Mouse (Mus musculus) liver, embryonic 14.5 days (tissue): ENCODE results near the gene Eva1c. TPM values are rescaled to one million over a fixed set of nuclear protein-coding genes. Genes with fewer than 3 reads are reported as not detected.
A peak's percentile ranks its signal among the peaks of the same experiment; 100 is the strongest.

Source experiments
- ATAC-seq: fragments of 200-750 bp; cut with Nextera tagmentation; 2 replicates; pipeline ENCODE4 v1.8.0; 2017; ENCODE audit warnings: moderate number of reproducible peaks, mild to moderate bottlenecking, moderate library complexity; ENCODE audit not compliant: insufficient read depth
- DNase-seq, 3 experiments: peaks; one replicate each; pipeline ENCODE4 v3.0.0-alpha.2; 2012 to 2013; ENCODE audit warnings: low read depth in 3 of 3, low spot score in 3 of 3
- H3K27ac ChIP-seq: fragments of 300-500 bp; sonication (generic); 2 replicates; pipeline ENCODE4 v1.5.1; 2014; ENCODE audit warnings: moderate library complexity, mild to moderate bottlenecking, control low read depth, inconsistent platforms
- H3K27me3 ChIP-seq: fragments of 300-500 bp; sonication (generic); 2 replicates; pipeline ENCODE4 v1.6.1; 2014; ENCODE audit warnings: mild to moderate bottlenecking, low read length, moderate library complexity; ENCODE audit not compliant: control insufficient read depth, insufficient read depth
- H3K36me3 ChIP-seq: fragments of 300-500 bp; sonication (generic); replicated peaks from 2 replicates; pipeline ENCODE4 v1.6.1; 2014; ENCODE audit warnings: low read depth; ENCODE audit not compliant: control insufficient read depth, insufficient read depth
- H3K4me1 ChIP-seq, 2 experiments: fragments of 200-500 bp in 1 of 2; fragments of 300-500 bp in 1 of 2; sonication (generic) in 1 of 2; replicated peaks; 2 replicates each; pipeline ENCODE4 v1.6.1; 2012 to 2014; ENCODE audit warnings: antibody characterized with exemption in 1 of 2, inconsistent platforms in 1 of 2, low read length in 1 of 2; ENCODE audit not compliant: control insufficient read depth in 2 of 2, insufficient read depth in 2 of 2
- H3K4me2 ChIP-seq: fragments of 300-500 bp; sonication (generic); 2 replicates; pipeline ENCODE4 v1.6.1; 2014; ENCODE audit warnings: low read depth, mild to moderate bottlenecking, control low read depth, moderate library complexity
- H3K4me3 ChIP-seq, 2 experiments: fragments of 200-500 bp in 1 of 2; fragments of 300-500 bp in 1 of 2; sonication (generic) in 1 of 2; 2 replicates each; pipeline ENCODE4 v1.5.1; 2012 to 2014; ENCODE audit warnings: low read depth in 2 of 2, low read length in 2 of 2, mild to moderate bottlenecking in 2 of 2, control low read depth in 1 of 2, inconsistent platforms in 1 of 2, moderate library complexity in 1 of 2; ENCODE audit not compliant: insufficient read depth in 1 of 2
- H3K9ac ChIP-seq: fragments of 300-500 bp; sonication (generic); replicated peaks from 2 replicates; pipeline ENCODE4 v1.6.1; 2014; ENCODE audit warnings: mild to moderate bottlenecking, control low read depth, moderate library complexity
- H3K9me3 ChIP-seq: fragments of 300-500 bp; sonication (generic); 2 replicates; pipeline ENCODE4 v1.6.1; 2016; ENCODE audit warnings: low read length, mixed read lengths; ENCODE audit not compliant: control insufficient read depth
- CTCF ChIP-seq: IDR thresholded peaks from 2 replicates; pipeline ENCODE4 v1.5.1; 2016; ENCODE audit warnings: antibody characterized with exemption, low read depth, control low read depth
- EP300 ChIP-seq: IDR thresholded peaks from 2 replicates; pipeline ENCODE4 v1.6.1; 2016; ENCODE audit warnings: antibody characterized with exemption, low read depth
- WGBS: fragments of 180-500 bp; shearing (Covaris S2); extraction: QIAGEN DNeasy Blood & Tissue Kit; methylation state at CpG from one replicate; pipeline ENCODE4 v1.1.7; 2014; ENCODE audit not compliant: insufficient replicate concordance; 5-methylcytosine and 5-hydroxymethylcytosine counted together
- polyA plus RNA-seq, 2 experiments: library from polyadenylated mRNA; depleted of rRNA in 1 of 2; stranded (reverse) in 1 of 2; unstranded in 1 of 2; fragments of >200 nt; fragmentation: Nextera tagmentation in 1 of 2; extraction: Ambion mirVana in 1 of 2; gene quantifications; 2 replicates each; pipeline versions ENCODE4 v1.2.1 to v1.2.3; 2012 to 2014

The Eva1c gene
- polyA plus RNA-seq, 2 experiments = 0.11 to 0.23 TPM

DNA sequence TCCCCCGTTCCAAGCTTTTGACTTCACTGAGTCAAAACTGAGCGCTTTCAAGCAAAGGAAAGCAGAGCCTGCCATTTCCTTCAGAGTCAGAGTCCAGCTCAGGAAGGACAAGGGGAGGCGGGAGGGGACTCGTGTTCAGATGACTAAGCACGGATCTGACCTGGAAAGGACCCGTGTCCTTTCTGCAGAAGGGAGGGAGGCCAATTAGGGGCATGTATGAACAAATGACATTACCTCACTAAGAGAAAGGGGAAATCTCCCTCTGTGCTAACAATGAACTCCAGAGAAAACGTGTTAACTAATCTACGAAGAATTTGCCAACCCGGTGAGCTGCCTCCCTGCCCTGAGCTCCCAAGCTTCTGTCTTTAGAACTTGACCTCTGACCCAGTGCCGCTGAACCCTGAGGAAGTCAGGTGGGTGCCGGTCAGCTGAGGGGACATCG, 89.5 kb downstream of the Eva1c start:
- Histone ChIP-seq H3K27ac (no peak overlapping the region), H3K9ac (no peak overlapping the region), H3K4me2 (no peak overlapping the region), H3K4me1 (no peaks in the 10 kb centered on the region), H3K36me3 (no peaks in the 10 kb centered on the region), H3K9me3 (no peaks in the 10 kb centered on the region), H3K27me3 (no peaks in the 10 kb centered on the region; the same call in 1 of the 2 replicates), H3K4me3 (no peak overlapping the region)
- no peak for ATAC-seq
- 9% methylated on average over 12 of the region's 12 CpGs for WGBS
- TF ChIP-seq EP300 = no peak
- TF ChIP-seq CTCF = no peak
- peak in 1 of 3 experiments; percentile 17 for DNase-seq

DNA sequence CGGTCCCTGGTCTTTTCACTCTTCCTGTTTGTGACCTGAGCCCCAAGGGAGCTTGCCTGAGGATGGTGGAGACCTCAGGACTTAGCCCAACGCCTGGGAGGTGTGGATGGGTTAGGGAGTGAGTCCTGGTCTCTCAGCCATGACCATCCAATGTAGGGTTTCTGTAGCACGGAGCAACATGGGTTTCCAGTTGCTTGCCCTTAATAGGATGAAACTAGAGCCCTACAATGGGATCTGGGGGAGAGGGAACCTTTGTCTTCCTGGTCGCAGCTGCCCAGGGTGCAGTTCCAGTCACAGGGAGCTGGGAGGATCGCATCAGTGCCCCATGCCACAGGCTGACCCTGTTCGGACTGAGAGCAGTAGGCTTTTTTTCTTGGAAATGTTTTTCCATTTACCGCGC, 90.6 kb downstream of the Eva1c start:
- no peaks in the 10 kb centered on the region for H3K4me1 ChIP-seq
- H3K27me3 ChIP-seq = no peaks in the 10 kb centered on the region; the same call in 1 of the 2 replicates
- no peak overlapping the region for H3K4me3 ChIP-seq
- no peak overlapping the region for H3K4me2 ChIP-seq
- no peaks in the 10 kb centered on the region for H3K36me3 ChIP-seq
- H3K9me3 ChIP-seq = no peaks in the 10 kb centered on the region
- H3K27ac ChIP-seq = no peak overlapping the region
- TF ChIP-seq EP300 = no peak
- no peak for TF ChIP-seq CTCF
- 58% methylated on average over 8 of the region's 8 CpGs for WGBS
- H3K9ac ChIP-seq = no peak overlapping the region
- ATAC-seq (no peak), DNase-seq (no peak)

DNA sequence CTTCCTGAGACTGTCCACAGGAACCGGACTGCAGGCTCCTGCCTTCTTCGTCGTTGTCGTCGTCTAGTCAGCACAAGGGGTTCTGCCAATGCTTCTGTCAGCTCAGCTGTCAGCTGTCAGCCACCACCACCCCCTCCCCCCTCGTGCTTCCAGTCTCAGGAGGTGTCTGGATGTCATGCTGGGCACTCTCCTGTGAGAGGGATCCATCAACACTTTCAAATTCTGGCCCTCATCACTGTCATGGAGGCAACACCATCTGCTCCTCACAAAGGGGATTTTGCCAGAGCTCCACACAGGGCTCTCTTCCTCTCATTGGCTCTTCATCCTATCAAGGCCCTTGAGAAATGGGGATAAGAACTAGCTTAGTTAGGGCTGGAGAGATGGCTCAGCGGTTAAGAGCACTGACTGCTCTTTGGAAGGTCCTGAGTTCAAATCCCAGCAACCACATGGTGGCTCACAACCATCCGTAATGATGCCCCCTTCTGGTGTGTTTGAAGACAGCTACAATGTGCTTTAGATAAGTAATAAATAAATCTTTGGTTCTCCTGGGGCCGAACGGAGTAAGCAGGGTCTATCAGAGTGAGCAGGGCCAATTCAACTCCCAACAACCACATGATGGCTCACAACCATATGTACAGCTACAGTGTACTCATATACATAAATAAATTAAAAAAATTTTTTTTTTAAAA, 95.1 kb downstream of the Eva1c start:
- WGBS = 34% methylated on average over 10 of the region's 10 CpGs
- H3K27ac ChIP-seq = no peak overlapping the region
- H3K9me3 ChIP-seq = no peaks in the 10 kb centered on the region
- no peak overlapping the region for H3K9ac ChIP-seq
- H3K27me3 ChIP-seq = no peaks in the 10 kb centered on the region
- no peak for TF ChIP-seq EP300
- ATAC-seq = no peak
- H3K36me3 ChIP-seq = no peaks in the 10 kb centered on the region
- no peak overlapping the region for H3K4me2 ChIP-seq
- no peaks in the 10 kb centered on the region for H3K4me1 ChIP-seq
- H3K4me3 ChIP-seq = no peak overlapping the region
- no peak for DNase-seq

DNA sequence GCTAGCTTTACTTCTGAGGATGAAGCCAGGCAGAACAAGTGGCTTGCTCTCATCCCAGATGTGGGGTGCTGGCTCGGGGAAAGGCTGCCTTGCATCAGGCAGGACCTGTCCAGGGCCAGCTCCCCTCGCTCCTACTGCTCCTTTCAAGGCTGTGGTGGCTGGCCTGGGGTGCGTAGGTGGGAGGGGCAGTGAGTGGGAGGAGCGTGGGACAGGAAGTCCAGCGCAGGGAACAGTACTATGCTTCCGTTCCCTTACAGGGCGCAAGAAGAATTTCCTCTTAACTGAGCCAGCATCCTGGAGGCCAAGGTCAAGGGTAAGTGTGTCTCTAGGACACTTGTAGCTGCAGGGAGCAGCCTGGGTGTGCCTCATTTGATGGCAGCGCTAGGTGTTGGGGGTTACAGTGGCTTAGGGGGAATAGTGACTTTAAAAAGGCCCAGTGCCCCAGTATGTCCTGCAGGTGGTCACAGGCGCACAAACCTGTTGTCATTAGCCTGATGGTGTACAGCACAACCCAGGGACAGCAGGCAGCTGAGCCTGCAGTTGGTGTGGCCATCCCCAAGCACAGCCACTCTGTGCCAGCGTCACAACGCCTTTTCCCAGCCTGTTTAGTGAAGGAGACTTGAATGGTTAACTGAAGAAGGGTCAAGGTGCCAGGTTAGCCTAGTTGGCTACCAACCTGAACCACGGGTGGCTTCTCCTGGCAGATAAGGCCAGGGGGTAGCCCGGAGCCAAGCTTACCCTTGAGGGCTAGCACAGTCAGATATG, 98.3 kb downstream of the Eva1c start:
- WGBS = 65% methylated on average over 13 of the region's 13 CpGs
- ATAC-seq = peak; percentile 29; the same call in 1 of the 2 replicates
- H3K36me3 ChIP-seq = no peaks in the 10 kb centered on the region

DNA sequence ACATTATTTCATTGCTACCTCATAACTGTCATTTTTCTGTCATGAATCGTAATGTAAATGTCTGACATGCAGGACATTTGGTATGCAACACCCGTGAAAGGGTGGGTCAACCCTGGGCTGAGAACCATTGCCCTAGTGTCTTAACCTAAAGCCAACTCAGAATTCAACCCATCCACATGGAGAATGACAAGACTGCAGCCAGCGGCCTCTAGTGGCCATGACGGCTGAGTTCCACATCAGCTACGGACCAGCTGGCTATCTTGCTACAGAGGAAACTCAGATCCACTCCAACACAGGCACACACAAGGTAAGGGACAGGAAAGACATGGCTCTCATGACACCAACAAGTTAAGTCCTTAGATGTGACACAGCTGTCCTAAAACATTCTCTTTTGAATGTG, 98.9 kb downstream of the Eva1c start:
- Histone ChIP-seq H3K9me3 (no peaks in the 10 kb centered on the region), H3K4me2 (no peak overlapping the region), H3K4me3 (no peak overlapping the region), H3K36me3 (no peaks in the 10 kb centered on the region), H3K9ac (no peak overlapping the region), H3K4me1 (no peaks in the 10 kb centered on the region), H3K27me3 (no peaks in the 10 kb centered on the region), H3K27ac (no peak overlapping the region)
- TF ChIP-seq CTCF (peak; percentile 91), EP300 (no peak)
- no peak for ATAC-seq
- WGBS = 30% methylated on average over 5 of the region's 5 CpGs
- peak in 1 of 3 experiments; percentile 16 for DNase-seq

More for the DNA sequence above, 98.3 kb downstream of the Eva1c start:
- H3K4me2 ChIP-seq = no peak overlapping the region
- H3K4me1 ChIP-seq = no peaks in the 10 kb centered on the region
- no peak overlapping the region for H3K4me3 ChIP-seq
- no peak overlapping the region for H3K9ac ChIP-seq
- DNase-seq = no peak
- H3K9me3 ChIP-seq = no peaks in the 10 kb centered on the region
- H3K27ac ChIP-seq = no peak overlapping the region
- H3K27me3 ChIP-seq = no peaks in the 10 kb centered on the region
- TF ChIP-seq CTCF = no peak
- TF ChIP-seq EP300 = no peak
